Mouse (Mus musculus): ENCODE results near the gene Bfsp2.
A peak's percentile ranks its signal among the peaks of the same experiment; 100 is the strongest.

Gene Bfsp2

DNA sequence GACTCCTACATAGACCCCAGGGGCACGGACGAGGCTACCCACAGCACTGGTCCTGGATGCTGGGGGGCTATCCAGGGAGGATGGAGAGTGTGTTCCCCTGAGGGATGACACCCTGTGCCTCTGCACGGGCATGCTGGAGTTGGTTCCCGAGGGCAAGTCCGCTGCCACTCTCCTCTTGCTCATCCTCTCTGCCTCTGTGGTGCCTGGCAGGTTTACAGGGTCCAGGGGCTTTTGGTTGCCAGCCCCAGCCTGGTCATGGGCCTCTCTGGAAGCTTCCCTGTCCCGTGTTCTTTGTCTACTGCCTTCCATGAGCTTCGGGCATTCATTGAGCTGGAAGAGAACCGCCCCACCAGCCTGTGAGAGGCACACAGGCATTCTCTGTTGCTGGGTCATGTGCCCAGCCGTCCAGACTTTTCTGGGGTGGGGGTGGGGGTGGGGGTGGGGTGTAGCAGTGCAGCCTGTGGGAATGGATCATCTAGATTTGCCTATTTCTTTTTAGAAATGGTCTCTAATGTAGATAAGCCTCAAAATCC, at the start of gene Bfsp2:
Gene Bfsp2 (minus strand): TSS at position 377 of the 533 bp plus-strand sequence.
- DNase-seq (ENCODE audit: low spot score in 2 of 2) = no peak

DNA sequence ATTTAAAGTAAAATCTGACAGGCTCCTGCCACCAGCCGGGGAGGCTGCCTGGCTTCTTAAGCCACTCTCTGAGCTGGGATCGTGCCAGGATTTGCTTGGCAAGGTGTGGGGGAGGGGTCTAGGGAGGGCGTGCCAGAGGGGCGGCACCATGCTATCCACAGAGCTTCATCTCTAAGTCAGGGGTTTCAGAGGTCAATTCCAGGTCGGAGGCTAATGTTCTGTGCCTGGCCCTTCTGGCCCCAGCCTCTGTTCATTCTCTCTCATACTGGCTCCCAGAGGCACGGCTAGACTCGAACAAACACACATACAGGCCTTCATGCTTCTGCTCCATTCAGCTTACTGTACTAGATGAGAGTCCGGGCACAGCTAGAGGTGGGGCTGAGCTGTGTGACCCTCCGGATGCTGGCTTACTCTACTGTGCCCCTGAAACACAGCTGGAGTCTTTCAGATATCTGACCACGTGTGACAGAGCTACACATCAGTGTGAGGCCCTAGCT, 44.9 kb upstream of the Bfsp2 start:
- no peak for DNase-seq (ENCODE audit: low spot score in 2 of 2)

DNA sequence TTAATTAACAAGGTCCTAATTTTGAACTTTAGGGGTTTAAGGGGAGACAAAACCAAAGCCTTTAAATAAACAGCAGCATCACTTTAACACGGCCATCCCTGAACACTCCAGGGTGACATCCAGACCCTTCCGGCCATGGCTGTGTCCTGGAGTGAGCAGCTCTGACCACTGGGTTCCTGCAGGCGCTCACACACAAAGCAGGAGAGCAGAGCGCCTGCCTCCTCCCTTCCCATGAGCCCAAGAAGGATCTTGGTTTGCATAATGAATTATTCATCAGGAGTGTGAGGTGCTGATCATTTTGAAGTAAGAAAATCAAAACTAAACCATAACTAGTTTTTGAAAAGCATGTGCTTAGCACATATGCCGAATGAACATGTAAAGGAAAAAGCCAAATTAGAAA, 44.4 kb upstream of the Bfsp2 start:
- DNase-seq (ENCODE audit: low spot score in 2 of 2) = no peak

DNA sequence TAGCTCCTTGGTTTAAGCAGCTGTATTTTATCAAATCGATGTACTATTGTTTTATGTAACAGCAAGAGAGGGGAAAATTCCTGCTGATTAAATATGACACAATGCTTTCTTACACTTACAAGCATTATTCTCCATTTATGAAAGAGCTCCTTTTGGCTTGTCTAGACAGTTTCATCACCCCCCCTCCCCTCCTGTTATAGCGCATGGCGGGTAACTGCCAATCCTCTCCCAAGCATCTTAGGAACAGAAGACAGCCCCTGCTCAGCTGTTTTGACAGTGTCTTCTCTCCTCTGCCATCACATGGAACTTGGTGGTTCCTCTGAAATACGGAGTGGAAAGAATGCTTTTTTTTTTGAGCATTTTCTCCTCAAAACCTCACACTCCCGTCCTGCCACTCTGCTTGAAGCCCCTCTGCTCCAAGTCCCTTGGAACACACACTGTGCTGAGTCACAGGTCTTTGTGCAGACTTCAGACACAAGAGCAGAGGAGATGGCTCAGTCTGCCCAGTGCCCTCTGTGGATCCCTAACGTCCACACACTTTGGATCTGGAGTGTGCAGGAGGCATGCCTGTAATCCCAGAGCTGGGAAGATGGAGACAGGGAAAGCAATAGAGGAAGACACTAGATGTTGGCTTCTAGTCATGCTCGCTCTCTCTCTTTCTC, 43.7 kb upstream of the Bfsp2 start:
- DNase-seq (ENCODE audit: low spot score in 2 of 2) = no peak

DNA sequence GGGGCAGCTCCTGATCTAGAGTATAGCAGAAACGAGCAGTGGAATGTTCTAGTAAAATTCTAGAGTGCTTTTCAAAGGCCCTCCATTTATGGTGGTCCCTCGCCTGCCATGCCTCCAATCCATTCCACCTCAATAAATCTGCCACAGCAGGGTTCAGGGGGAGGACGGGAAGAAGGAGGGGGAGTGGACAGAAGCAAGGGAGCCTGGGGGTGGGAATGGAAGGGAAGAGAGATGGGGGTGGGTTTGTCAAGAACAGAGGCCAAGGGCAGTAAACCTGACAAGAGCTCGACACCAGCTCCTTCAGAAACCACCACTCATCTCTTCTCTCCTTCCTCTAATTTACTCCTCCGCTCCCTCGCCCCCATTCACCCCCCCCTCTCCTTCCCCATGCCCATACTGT, 42.8 kb upstream of the Bfsp2 start:
- no peak for DNase-seq (ENCODE audit: low spot score in 2 of 2)

DNA sequence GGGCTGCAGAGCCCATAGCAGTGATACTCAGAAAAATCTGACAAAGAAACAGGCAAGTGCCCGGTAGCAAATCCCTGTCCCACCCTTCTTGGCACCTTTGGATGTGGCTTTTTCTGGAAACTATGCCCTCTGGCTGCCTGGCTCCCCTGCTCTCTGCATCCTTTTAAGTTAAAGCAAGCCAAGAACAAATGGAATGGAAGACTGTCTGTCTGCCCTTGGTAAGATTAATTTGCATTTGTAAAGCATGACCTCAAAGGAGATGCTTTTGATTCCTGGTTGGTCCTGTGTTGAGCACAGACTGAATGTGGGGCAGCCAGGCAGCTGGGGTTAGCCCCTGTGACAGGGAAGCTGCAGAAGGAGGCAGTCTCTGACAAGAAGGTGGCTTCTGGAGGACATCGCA, 33.7 kb upstream of the Bfsp2 start:
- DNase-seq (ENCODE audit: low spot score in 2 of 2) = no peak

DNA sequence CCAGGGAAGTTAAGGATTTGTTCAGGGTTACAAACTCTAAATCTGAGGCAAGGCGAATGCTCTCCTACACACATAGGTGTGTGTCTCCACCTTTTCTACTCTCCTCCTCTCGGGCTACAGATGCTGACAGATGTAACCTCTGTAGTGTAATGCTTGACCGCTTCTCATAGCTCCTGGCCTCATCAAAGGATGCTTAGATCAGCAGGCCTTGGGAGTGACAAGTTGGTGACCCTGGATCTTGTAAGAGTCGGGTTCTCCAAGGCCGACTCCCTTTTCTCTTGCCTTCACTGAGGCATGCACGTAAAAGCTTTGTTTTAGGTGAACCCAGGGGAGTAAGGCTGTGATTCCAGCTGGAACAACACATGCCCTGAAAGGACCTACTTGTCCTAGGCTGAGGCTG, 32.0 kb upstream of the Bfsp2 start:
- DNase-seq (ENCODE audit: low spot score in 2 of 2) = no peak

DNA sequence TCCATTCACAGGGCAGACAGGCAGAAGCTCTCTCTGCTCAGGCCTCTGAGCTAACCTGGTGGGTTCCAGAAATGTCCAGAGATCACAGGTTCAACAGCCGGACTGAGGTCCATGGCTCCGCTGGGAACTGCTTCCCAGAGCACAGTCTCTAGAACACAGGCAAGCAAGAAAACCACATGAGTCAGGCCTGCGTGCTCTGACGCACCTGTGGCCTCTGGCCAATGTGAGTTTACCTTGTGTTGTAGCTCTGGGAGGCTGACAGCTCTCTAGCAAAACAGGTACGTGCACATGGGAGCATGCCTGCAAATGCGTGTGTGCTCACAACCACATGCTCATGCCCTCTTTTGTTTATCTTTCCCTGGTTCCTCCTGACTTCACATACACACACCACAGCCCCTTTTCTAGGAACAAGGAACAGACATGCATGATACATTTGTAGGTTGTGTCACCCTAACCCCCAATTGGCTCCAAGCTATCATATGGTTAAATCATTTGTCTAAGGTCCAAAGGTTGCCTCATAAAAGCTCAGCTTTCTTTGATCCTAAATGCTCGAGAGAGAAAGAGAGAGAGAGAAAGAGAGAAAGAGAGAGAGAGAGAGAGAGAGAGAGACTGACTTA, 26.9 kb upstream of the Bfsp2 start:
- DNase-seq (ENCODE audit: low spot score in 2 of 2) = no peak

DNA sequence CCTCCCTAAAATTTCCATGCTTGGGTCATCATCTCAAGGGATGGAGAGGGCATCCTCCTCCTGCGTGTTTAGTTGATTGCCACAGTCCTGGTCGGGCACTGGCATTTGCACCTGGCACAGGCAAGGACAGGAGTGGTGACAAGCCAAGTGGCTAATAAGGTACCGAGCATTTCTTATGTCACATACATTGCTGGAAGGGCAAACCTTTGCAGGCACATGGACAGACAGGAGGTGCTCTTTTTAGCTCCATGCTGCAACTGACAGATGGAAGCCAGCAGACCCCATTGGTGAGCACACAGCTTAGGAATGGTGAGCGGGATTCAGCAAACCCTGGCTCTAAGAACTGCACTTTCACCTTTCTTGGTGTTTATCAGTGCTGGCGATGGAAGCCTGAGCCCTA, 24.8 kb upstream of the Bfsp2 start:
- no peak for DNase-seq (ENCODE audit: low spot score in 2 of 2)

DNA sequence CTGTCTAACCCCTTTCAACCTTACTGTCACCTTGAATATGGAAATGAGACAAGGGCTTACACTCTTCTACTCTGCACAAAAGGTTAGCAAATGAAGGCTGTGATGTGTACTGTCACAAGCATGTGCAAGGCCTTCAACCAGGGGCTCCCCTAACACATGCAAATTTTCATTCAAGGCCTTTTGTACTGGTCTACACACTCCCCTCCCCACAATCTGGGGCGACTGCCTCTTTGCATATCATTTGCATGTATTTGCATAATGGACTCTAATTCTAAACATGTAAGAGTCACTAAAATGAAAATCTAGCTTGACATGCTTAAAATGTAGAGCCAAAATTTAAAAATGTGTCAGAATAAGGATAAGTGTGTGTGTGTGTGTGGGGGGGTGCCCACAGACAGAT, 24.4 kb upstream of the Bfsp2 start:
- DNase-seq (ENCODE audit: low spot score in 2 of 2) = peak; percentile 22 to 44

DNA sequence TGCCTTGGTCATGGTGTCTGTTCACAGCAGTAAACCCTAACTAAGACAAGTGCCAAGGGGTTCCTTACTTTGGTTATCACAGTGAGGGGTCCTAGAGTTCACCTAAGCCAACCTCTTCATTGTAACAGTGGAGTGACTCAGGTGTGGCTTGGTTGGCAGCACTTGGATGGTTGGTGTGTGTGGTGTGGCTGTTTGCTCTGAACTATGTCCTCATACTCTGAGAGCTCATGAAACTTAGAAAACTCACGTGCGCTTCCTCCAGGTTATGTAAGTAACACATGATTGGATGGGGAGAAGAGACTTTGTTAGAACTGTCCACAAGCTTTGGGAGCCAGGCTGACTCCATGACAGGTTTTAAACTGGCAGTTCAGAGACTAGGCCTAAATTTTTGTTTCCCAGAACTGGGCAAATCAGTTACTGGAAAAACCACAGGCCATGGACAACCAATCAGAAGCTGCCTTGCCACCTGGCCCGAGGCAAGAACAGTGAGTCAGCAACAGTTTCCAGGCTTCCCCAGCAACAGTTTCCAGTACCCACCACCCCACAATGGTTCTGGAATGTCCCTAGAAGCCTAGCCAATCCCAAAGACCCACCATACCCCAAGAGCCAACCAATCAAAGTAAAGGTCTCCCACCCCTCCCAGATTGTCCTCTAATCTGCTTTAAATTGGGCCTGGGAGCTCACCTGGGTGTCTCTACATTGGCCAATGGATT, 23.5 kb upstream of the Bfsp2 start:
- DNase-seq (ENCODE audit: low spot score in 2 of 2) = no peak

DNA sequence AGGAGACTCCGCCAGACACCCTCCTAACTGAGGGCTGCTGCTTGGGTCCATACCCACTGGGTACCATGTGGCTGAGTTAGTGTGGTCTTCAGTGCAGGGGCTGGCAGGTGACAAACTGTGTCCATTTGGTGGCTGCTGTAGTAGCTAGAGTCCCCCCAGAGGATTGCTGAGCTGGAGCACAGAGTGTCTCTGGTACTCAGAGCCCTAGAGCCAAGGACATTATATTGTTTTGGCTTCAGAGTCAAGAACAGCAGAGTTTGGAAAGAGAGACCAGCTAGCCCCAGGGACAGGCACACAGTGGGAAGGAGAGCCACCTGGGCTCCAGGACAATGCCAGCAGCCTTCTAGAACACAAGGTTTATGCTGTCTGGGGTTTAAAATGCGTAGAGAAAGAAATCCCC, 22.4 kb upstream of the Bfsp2 start:
- no peak for DNase-seq (ENCODE audit: low spot score in 2 of 2)

DNA sequence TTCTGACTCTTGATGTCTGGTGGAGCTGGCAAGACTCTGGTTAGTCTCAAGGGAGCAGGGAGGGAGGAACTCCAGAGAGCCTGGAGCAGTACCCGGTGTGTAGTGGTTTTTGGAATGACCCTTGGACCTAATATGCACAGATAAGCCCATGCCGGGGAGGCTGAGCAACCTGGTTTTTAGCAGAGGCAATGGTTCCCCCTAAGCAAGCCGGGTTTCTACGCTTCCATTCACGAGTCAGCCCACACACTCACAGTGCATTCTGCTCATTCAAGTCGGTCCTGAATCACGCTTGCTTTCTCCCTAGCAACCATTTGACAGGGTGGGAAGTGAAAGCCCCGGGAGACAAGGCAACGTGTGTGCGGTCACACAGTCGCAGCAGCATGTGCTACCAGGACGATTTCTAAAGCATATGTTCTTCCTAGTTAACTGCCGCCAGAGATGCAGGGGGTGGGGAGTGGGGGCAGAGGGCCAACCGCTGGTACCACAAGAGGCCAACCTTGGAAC, 21.7 kb upstream of the Bfsp2 start:
- DNase-seq (ENCODE audit: low spot score in 2 of 2) = peak; percentile 71 to 82

DNA sequence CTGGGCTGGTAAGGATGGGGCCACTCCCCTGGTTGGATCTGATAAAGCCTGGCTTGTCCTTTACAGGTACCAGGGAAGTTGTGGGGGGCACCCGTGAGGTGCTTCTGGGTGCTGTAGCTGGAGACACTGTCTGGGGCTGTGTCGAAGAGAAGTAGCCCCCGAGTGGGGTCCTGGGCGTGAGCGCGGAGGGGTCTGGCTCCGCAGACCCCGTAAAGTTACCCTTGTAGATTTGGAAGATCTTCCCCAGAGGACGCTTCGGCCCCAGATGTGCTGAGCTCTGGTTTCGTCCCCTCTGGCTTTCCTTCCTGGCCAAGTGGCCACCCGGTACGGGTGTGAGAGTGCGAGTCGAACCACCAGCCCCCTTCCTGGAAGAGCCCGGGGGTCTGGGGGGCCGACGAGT, 19.1 kb upstream of the Bfsp2 start:
- DNase-seq (ENCODE audit: low spot score in 2 of 2) = no peak

DNA sequence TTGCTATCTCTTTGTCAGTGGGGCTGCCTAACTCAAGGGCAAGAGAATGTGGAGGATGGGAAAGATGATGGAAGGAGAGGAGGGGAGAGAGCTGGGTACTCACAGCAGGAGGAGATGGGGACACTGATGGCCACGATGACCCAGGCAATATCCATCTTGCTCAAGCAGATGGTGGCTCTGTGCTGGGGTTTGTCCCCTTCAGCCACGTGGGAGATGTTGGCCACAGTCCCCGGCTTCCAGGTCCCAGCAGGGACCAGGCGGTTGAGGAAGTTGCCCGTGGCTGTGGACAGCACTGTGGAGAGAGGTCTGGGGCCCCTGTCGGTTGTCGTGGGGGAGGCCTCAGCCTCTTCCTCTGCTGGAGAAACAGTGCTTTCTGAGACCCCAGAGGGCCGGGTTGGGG, 18.5 kb upstream of the Bfsp2 start:
- DNase-seq (ENCODE audit: low spot score in 2 of 2) = no peak

DNA sequence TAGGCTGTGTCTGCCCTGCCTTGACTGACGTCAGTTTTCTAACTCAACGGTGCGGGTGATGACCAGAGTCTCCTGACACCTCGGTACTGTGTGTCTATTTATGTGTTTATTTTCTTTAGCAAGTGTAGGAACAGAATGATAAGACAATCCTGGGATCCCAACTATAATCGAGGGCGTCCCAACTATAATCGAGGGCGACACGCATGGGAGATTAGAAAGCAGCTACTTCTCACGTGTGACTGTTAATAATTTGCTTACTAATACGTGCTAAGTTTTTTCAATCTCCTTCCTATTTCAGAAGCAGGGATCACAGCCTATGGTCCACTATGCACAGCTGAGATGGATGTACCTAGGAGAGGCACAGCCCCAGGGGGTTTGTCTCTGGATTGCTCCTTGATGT, 15.2 kb upstream of the Bfsp2 start:
- DNase-seq (ENCODE audit: low spot score in 2 of 2) = no peak

DNA sequence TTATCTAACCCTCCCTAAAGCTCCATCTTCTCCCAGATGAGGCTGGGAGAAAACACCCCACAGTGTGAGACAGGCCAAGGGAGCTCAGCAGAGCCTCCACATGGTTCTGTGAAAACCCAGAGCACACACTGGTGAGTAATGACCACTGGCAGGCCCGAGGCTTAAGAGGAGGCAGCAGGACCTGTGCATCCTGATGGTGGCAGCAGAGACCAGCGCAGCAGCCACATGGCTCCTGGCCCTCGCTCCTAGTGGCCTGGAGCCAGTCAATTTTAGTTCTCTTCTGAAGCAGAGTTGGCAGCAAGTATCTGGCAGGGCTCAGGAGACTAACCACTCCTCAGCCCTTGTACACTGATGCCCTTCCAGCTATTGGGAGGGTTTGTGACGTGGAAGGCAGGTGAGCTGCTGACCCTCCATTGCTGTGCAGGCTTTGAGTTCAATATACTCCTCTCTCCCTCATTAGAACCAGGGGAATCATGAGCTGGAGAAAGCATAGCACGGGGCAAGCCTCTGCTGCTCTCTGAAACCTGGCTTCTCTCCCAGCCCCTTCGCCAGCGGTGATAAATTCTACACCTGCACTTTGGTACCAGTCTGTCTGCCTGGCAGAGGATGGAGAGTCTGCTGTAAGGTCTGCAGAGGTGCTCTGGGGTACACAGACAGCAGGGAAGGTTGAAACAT, 14.3 kb upstream of the Bfsp2 start:
- DNase-seq (ENCODE audit: low spot score in 2 of 2) = peak; percentile 78 to 87

DNA sequence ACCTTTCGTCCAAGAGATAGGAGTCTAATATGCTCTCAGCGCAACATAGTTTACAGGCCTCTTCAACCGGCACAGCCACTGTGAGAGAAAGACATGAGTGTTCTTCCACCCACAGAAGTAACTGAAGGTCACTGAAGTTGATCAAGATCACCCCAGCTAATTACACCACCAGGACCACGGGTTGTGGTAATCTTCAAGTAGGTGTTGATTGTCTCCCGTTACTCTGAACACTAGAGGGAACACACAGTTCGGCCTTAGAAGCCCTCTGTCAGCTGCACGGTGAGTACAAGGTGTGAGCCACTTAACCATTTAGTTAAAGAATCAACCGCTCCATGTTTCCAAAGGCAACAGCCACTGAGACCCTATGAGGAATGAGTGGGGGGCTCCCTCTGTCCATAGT, 11.8 kb upstream of the Bfsp2 start:
- DNase-seq (ENCODE audit: low spot score in 2 of 2) = no peak

DNA sequence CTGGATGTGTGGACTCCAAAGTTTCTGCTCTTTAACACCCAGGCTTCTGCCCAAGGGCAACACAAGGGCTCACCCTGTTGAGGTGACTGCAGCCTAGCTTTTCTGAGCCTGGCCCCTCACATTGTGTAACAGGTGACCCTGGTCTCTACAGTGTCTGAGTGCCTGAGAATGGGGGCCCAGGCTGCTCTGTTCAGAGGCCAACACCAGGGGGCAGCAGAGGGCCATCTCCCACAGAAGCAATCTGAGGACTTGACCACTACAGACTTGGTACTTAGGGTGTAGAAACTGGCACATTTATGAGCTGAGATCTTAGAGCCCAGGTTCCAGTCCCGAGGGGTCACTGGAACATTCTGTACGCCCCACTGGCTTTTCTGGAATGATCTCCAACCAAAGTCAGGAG, 10.2 kb upstream of the Bfsp2 start:
- DNase-seq (ENCODE audit: low spot score in 2 of 2) = peak; percentile 82

DNA sequence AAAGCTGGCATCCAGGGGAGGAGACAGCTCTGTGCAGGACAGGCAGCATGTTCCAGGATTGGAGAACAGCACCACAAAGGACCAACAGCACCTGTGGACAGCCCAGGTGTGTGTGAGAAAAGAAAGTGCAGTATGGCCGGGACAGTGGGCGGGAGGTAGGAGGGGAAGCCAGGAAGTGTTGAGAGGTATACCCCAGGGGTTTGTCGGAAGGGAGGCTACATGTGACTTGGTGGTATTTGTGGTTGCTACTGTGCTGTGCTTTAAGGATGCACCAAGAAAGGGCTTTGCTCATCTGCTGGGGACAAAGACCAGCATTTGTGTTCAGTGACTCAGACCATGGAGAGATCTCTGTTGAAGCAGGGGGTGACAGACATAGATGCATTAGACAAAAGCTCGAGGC, 9.7 kb upstream of the Bfsp2 start:
- DNase-seq (ENCODE audit: low spot score in 2 of 2) = no peak

DNA sequence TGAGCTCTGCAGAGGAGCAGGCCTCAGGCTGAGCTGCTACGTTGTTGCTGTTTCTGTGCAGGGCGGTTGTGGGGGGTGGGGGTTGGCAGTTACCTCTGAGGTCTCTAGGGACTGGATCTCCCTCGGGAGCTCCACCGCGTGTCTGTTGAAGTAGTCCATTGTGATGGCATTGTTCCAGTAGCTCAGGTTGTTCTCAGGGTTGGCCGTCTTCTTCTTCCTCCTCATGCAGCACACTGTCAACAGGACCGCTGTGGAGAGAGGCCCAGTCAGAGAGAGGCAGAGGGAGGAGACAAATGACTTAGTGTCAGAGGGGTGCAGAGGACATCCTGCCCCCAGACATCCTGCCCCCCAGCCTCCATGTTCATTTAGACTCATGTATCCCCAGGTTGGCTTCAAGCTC, 8.9 kb upstream of the Bfsp2 start:
- no peak for DNase-seq (ENCODE audit: low spot score in 2 of 2)

DNA sequence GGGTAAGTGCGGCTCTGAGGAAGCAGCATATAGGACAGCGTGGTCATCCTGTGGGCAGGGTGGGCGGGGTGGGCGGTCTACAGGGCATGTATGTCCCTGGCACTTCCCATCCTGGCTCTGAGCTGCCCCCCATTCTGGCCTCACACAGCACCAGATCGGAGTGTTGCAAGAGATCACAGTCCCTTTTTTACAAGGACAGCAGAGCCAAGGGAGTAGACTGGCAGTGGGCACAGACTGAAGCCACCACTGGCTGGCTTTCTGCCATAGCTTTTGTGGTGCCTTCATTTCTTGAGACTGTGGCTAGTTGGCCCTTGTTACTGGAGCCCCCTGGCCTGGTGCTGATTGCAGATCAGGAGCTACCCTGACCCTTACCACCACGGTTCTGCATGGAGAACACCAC, 6.0 kb upstream of the Bfsp2 start:
- no peak for DNase-seq (ENCODE audit: low spot score in 2 of 2)

All from frontal cortex, postnatal 36 days (tissue).